Mouse (Mus musculus) cortical plate, adult 2 months (tissue): ENCODE measurements around the gene Mmp24. TPM values are rescaled to one million over a fixed set of nuclear protein-coding genes. Genes with fewer than 3 reads are reported as not detected.

Experiments
- H3K27ac ChIP-seq: fragments of 200-500 bp; 2 replicates; pipeline ENCODE4 v1.5.1; 2012; ENCODE audit warnings: low read length, control low read depth, inconsistent platforms; ENCODE audit not compliant: insufficient read depth
- H3K4me1 ChIP-seq: fragments of 200-500 bp; 2 replicates; pipeline ENCODE4 v1.6.1; 2011; ENCODE audit warnings: low read length; ENCODE audit not compliant: control insufficient read depth, insufficient read depth
- H3K4me3 ChIP-seq: fragments of 200-500 bp; 2 replicates; pipeline ENCODE4 v1.5.1; 2011; ENCODE audit warnings: mild to moderate bottlenecking, low read length, control low read depth; ENCODE audit not compliant: insufficient read depth
- CTCF ChIP-seq: fragments of 200-500 bp; IDR thresholded peaks from 2 replicates; pipeline ENCODE4 v1.5.1; 2011; ENCODE audit warnings: mild to moderate bottlenecking, control low read depth, low read length; ENCODE audit not compliant: insufficient read depth; ENCODE audit errors: extremely low read depth
- POLR2A ChIP-seq: fragments of 200-500 bp; IDR thresholded peaks from 2 replicates; pipeline ENCODE4 v1.6.1; 2011; ENCODE audit warnings: mild to moderate bottlenecking, low read length, control low read depth; ENCODE audit not compliant: insufficient read depth; ENCODE audit errors: extremely low read depth
- polyA plus RNA-seq: library from polyadenylated mRNA; depleted of rRNA; stranded (reverse); fragments of >200 nt; gene quantifications from 2 replicates; pipeline ENCODE4 v1.2.3, GENCODE M21; 2012

Mmp24 gene
- polyA plus RNA-seq, 1 experiment, result 33.8 TPM

- TF ChIP-seq POLR2A, result no peak
- TF ChIP-seq CTCF, result no peak
- no peak overlapping the region for H3K27ac ChIP-seq
Measured at GRCm38 (mm10) chr2:155809620-155810019, 34.5 kb downstream of the Mmp24 start.

GRCm38 (mm10) chr2:155811821-155812396, 36.8 kb downstream of the Mmp24 start:
- TF ChIP-seq CTCF, result peak; percentile 94
- TF ChIP-seq POLR2A, result no peak
- Histone ChIP-seq H3K27ac (no peak overlapping the region), H3K4me1 (no peaks in the 10 kb centered on the region), H3K4me3 (no peak overlapping the region)

More at GRCm38 (mm10) chr2:155809620-155810019, 34.5 kb downstream of the Mmp24 start:
- H3K4me1 ChIP-seq, result no peaks in the 10 kb centered on the region
- H3K4me3 ChIP-seq, result no peak overlapping the region

GRCm38 (mm10) chr2:155812637-155813036, 37.5 kb downstream of the Mmp24 start:
- Histone ChIP-seq H3K4me1 (no peaks in the 10 kb centered on the region), H3K4me3 (no peak overlapping the region), H3K27ac (no peak overlapping the region)
- TF ChIP-seq CTCF (no peak), POLR2A (no peak)

- no peak for TF ChIP-seq POLR2A
- no peak for TF ChIP-seq CTCF
- Histone ChIP-seq H3K27ac (no peak overlapping the region), H3K4me1 (peaks cover 3% of the 10 kb centered on the region; the same call in 1 of the 2 replicates), H3K4me3 (no peak overlapping the region)
Measured at GRCm38 (mm10) chr2:155814829-155815228, 39.7 kb downstream of the Mmp24 start.

- H3K4me3 ChIP-seq, result no peak overlapping the region
- no peak overlapping the region for H3K27ac ChIP-seq
- peaks cover 3% of the 10 kb centered on the region; the same call in 1 of the 2 replicates for H3K4me1 ChIP-seq
- TF ChIP-seq CTCF (no peak), POLR2A (no peak)
Measured at GRCm38 (mm10) chr2:155816179-155816578, 41.0 kb downstream of the Mmp24 start.

GRCm38 (mm10) chr2:155817301-155818245, 42.4 kb downstream of the Mmp24 start:
- TF ChIP-seq POLR2A (peak; percentile 3; the same call in 1 of the 2 replicates), CTCF (no peak)
- no peak overlapping the region for H3K27ac ChIP-seq

GRCm38 (mm10) chr2:155818596-155819391, 43.7 kb downstream of the Mmp24 start:
- H3K4me3 ChIP-seq, result peak overlapping the region; percentile 54
- peak; percentile 99 for TF ChIP-seq POLR2A
- no peak for TF ChIP-seq CTCF
- H3K27ac ChIP-seq, result peak overlapping the region; percentile 55
- H3K4me1 ChIP-seq, result peaks cover 3% of the 10 kb centered on the region; the same call in 1 of the 2 replicates

More at GRCm38 (mm10) chr2:155817301-155818245, 42.4 kb downstream of the Mmp24 start:
- Histone ChIP-seq H3K4me3 (peak overlapping the region; percentile 54; the same call in 1 of the 2 replicates), H3K4me1 (peaks cover 3% of the 10 kb centered on the region; the same call in 1 of the 2 replicates)

- Histone ChIP-seq H3K4me1 (peaks cover 3% of the 10 kb centered on the region; the same call in 1 of the 2 replicates), H3K4me3 (peak within 1 kb of the TSS; percentile 54), H3K27ac (peak within 1 kb of the TSS; percentile 55)
- no peak for TF ChIP-seq POLR2A
- no peak for TF ChIP-seq CTCF
Measured at GRCm38 (mm10) chr2:155819392-155819448, 44.1 kb downstream of the Mmp24 start, which contains the start of gene BC029722. Gene BC029722, minus strand, starts transcription at chr2:155819426.
